Mouse (Mus musculus): ENCODE results near the gene Inpp5a. TPM values are rescaled to one million over a fixed set of nuclear protein-coding genes. Genes with fewer than 3 reads are reported as not detected.

Gene Inpp5a
- polyA plus RNA-seq, 1 experiment: 41.4 TPM

- Histone ChIP-seq H3K36me3 (ENCODE audit: control insufficient read depth, insufficient read depth, low read length) (no peaks in the 10 kb centered on the region), H3K27ac (ENCODE audit: control insufficient read depth, insufficient read depth, low read depth, low read length) (peak overlapping the region; percentile 40), H3K4me3 (ENCODE audit: control insufficient read depth, low read depth, low read length) (no peak overlapping the region), H3K4me1 (ENCODE audit: control insufficient read depth, insufficient read depth, low read length) (peaks cover 5% of the 10 kb centered on the region; the same call in 1 of the 2 replicates), H3K27me3 (ENCODE audit: control insufficient read depth, insufficient read depth, low read length) (no peaks in the 10 kb centered on the region)
- no peak for TF ChIP-seq POLR2A (IDR thresholded peaks at IDR 0.05; ENCODE audit: control insufficient read depth, low read depth, low read length)
- no peak for TF ChIP-seq CTCF (IDR thresholded peaks at IDR 0.05; ENCODE audit: control insufficient read depth, insufficient read depth, insufficient replicate concordance, low read depth, low read length)
Measured at GRCm38 (mm10) chr7:139468440-139468839, 79.5 kb downstream of the Inpp5a start.

- Histone ChIP-seq H3K4me1 (ENCODE audit: control insufficient read depth, insufficient read depth, low read length) (peaks cover 5% of the 10 kb centered on the region; the same call in 1 of the 2 replicates), H3K36me3 (ENCODE audit: control insufficient read depth, insufficient read depth, low read length) (no peaks in the 10 kb centered on the region), H3K4me3 (ENCODE audit: control insufficient read depth, low read depth, low read length) (no peak overlapping the region), H3K27me3 (ENCODE audit: control insufficient read depth, insufficient read depth, low read length) (no peaks in the 10 kb centered on the region), H3K27ac (ENCODE audit: control insufficient read depth, insufficient read depth, low read depth, low read length) (no peak overlapping the region)
- TF ChIP-seq CTCF (IDR thresholded peaks at IDR 0.05; ENCODE audit: control insufficient read depth, insufficient read depth, insufficient replicate concordance, low read depth, low read length) (no peak), POLR2A (IDR thresholded peaks at IDR 0.05; ENCODE audit: control insufficient read depth, low read depth, low read length) (no peak)
Measured at GRCm38 (mm10) chr7:139469457-139469856, 80.5 kb downstream of the Inpp5a start.

- no peaks in the 10 kb centered on the region for H3K27me3 ChIP-seq (ENCODE audit: control insufficient read depth, insufficient read depth, low read length)
- H3K4me1 ChIP-seq (ENCODE audit: control insufficient read depth, insufficient read depth, low read length): peaks cover 5% of the 10 kb centered on the region; the same call in 1 of the 2 replicates
- no peaks in the 10 kb centered on the region for H3K36me3 ChIP-seq (ENCODE audit: control insufficient read depth, insufficient read depth, low read length)
- no peak overlapping the region for H3K4me3 ChIP-seq (ENCODE audit: control insufficient read depth, low read depth, low read length)
- TF ChIP-seq POLR2A (IDR thresholded peaks at IDR 0.05; ENCODE audit: control insufficient read depth, low read depth, low read length) (no peak), CTCF (IDR thresholded peaks at IDR 0.05; ENCODE audit: control insufficient read depth, insufficient read depth, insufficient replicate concordance, low read depth, low read length) (no peak)
- H3K27ac ChIP-seq (ENCODE audit: control insufficient read depth, insufficient read depth, low read depth, low read length): no peak overlapping the region
Measured at GRCm38 (mm10) chr7:139470481-139470880, 81.6 kb downstream of the Inpp5a start.

GRCm38 (mm10) chr7:139472052-139472451 is 83.1 kb downstream of the Inpp5a start:
- H3K4me3 ChIP-seq (ENCODE audit: control insufficient read depth, low read depth, low read length): no peak overlapping the region
- H3K27me3 ChIP-seq (ENCODE audit: control insufficient read depth, insufficient read depth, low read length): no peaks in the 10 kb centered on the region
- no peak overlapping the region for H3K27ac ChIP-seq (ENCODE audit: control insufficient read depth, insufficient read depth, low read depth, low read length)
- H3K36me3 ChIP-seq (ENCODE audit: control insufficient read depth, insufficient read depth, low read length): no peaks in the 10 kb centered on the region
- peaks cover 5% of the 10 kb centered on the region; the same call in 1 of the 2 replicates for H3K4me1 ChIP-seq (ENCODE audit: control insufficient read depth, insufficient read depth, low read length)
- TF ChIP-seq POLR2A (IDR thresholded peaks at IDR 0.05; ENCODE audit: control insufficient read depth, low read depth, low read length) (no peak), CTCF (IDR thresholded peaks at IDR 0.05; ENCODE audit: control insufficient read depth, insufficient read depth, insufficient replicate concordance, low read depth, low read length) (no peak)

DNA sequence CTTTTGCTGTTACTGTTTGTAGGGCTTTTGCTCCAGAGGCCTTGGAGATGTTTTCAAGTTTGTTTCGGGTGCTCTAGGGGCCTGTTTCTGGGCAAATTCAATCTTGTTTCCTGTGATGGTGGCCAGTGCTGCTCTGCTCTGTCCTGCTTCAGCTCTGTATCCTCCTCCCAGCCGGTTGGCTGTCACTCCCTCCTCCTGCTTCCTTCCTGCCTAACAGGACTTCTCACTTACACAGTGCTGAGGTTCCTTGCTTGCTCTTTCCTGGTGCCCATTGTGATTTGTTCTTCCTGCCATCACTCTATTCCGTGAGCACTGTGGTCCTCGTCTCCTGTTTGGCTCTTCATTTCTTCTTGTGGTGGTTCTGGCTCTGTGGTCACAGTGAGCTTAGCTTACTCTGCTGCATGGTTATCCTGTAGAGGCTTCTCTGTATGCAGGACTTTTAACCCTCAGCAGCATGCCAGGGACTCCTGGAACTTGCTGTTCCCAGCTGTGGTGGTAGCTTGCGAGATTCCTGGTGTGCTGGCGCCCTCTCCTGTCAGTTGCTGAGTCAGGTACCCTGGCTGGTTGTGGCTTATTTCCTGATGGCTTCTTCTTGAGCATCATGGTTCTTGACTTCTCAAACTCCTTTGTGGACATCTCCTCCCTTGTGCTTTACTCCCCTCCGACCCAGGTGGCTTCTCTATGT is 84.1 kb downstream of the Inpp5a start:
- TF ChIP-seq CTCF (IDR thresholded peaks at IDR 0.05; ENCODE audit: control insufficient read depth, insufficient read depth, insufficient replicate concordance, low read depth, low read length): peak; percentile 61; the same call in 1 of the 2 replicates
- no peak for TF ChIP-seq POLR2A (IDR thresholded peaks at IDR 0.05; ENCODE audit: control insufficient read depth, low read depth, low read length)
- Histone ChIP-seq H3K36me3 (ENCODE audit: control insufficient read depth, insufficient read depth, low read length) (no peaks in the 10 kb centered on the region), H3K27ac (ENCODE audit: control insufficient read depth, insufficient read depth, low read depth, low read length) (no peak overlapping the region)

GRCm38 (mm10) chr7:139475896-139476295 is 87.0 kb downstream of the Inpp5a start:
- TF ChIP-seq CTCF (IDR thresholded peaks at IDR 0.05; ENCODE audit: control insufficient read depth, insufficient read depth, insufficient replicate concordance, low read depth, low read length) (peak; percentile 16; the same call in 1 of the 2 replicates), POLR2A (IDR thresholded peaks at IDR 0.05; ENCODE audit: control insufficient read depth, low read depth, low read length) (no peak)
- no peaks in the 10 kb centered on the region for H3K4me1 ChIP-seq (ENCODE audit: control insufficient read depth, insufficient read depth, low read length)
- no peaks in the 10 kb centered on the region for H3K27me3 ChIP-seq (ENCODE audit: control insufficient read depth, insufficient read depth, low read length)
- H3K36me3 ChIP-seq (ENCODE audit: control insufficient read depth, insufficient read depth, low read length): no peaks in the 10 kb centered on the region
- no peak overlapping the region for H3K4me3 ChIP-seq (ENCODE audit: control insufficient read depth, low read depth, low read length)
- H3K27ac ChIP-seq (ENCODE audit: control insufficient read depth, insufficient read depth, low read depth, low read length): no peak overlapping the region

More for the DNA sequence above, 84.1 kb downstream of the Inpp5a start:
- H3K27me3 ChIP-seq (ENCODE audit: control insufficient read depth, insufficient read depth, low read length): no peaks in the 10 kb centered on the region
- no peak overlapping the region for H3K4me3 ChIP-seq (ENCODE audit: control insufficient read depth, low read depth, low read length)
- no peaks in the 10 kb centered on the region; the same call in 1 of the 2 replicates for H3K4me1 ChIP-seq (ENCODE audit: control insufficient read depth, insufficient read depth, low read length)

GRCm38 (mm10) chr7:139476700-139477099 is 87.8 kb downstream of the Inpp5a start:
- H3K27me3 ChIP-seq (ENCODE audit: control insufficient read depth, insufficient read depth, low read length): no peaks in the 10 kb centered on the region
- no peaks in the 10 kb centered on the region for H3K36me3 ChIP-seq (ENCODE audit: control insufficient read depth, insufficient read depth, low read length)
- H3K27ac ChIP-seq (ENCODE audit: control insufficient read depth, insufficient read depth, low read depth, low read length): no peak overlapping the region
- no peak overlapping the region for H3K4me3 ChIP-seq (ENCODE audit: control insufficient read depth, low read depth, low read length)
- TF ChIP-seq CTCF (IDR thresholded peaks at IDR 0.05; ENCODE audit: control insufficient read depth, insufficient read depth, insufficient replicate concordance, low read depth, low read length): no peak
- no peak for TF ChIP-seq POLR2A (IDR thresholded peaks at IDR 0.05; ENCODE audit: control insufficient read depth, low read depth, low read length)
- H3K4me1 ChIP-seq (ENCODE audit: control insufficient read depth, insufficient read depth, low read length): no peaks in the 10 kb centered on the region
